Mouse (Mus musculus) cerebellum, adult 11 months (tissue): Measurements from ENCODE around the gene Casp8ap2.

ENCODE experiments used
- DNase-seq: peaks from one replicate; pipeline ENCODE4 v3.0.0; 2022

Casp8ap2 gene

DNA sequence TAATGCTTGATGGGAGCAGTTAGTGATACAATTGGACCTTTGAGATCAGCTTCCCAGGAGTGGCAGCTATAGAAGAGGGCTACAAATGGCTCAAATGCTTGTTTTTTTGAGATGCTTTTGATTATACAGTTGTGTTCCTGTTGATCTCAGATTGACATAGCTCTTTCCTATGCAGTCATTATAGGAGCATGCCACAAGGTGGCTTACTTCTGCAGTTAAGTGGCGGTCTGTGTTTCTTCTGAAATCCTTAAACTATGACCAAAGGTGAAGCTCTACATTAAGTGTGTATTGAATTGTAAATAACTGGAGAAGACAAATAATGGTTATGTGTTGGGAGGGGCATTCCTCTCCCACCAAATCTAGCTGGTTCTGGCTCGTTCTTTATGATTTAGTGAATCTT, 54.6 kb downstream of the Casp8ap2 start:
- DNase-seq, result no peak

DNA sequence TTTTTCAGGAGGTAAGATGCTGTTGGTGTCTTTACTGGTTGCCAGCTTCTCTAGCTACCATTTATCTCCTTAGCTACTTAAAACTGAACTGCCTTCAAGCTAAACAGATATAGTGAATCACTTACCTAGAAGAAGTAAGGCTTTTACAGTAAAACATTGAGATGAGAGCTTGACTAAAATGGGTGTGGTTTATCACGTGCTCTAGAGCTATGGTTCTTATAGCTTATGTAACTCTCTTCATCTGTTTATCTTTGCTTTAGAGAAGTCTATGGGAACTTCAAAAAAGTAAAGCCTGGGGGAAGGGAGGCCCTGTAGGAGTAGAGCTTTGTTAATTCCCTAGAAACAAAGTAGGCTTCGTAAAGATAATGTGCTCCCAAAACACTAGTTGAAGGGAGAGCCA, 58.8 kb downstream of the Casp8ap2 start:
- no peak for DNase-seq

DNA sequence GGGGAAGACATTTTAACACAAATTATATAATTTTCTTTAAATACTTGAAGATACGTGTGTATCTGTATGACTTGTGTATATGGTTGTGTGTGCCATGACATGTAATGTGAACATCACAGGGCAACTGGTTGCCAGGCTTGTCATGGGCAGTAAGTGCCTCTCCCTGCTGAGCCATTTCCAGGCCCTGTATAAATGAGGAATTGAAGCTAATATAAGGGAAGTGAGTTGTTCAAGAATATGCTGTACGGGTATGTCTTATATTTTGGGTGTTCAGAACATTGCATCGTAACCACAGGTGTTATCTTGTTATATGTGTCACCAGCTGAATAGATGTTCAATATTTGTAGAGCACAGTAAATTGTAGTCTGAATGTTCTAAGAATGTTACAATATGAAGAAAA, 62.2 kb downstream of the Casp8ap2 start:
- DNase-seq, result no peak

DNA sequence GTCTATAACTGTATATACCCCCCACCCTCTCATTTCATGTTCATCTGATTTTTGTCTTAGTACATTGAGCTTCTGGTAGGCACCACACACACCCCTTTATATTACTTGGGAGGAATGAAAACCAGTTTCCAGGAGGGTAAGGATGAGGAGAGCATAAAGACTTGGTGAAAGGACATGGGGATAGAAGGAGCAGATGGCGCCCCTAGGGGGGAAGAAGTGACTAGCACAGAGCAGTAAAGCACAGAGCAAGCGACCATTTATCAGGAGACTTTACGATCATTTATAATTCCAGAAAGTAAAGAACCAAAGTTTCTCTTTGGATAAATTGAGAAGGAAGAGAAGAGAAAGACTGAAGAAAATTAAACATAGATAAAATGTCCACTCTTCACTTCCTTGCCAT, 65.6 kb downstream of the Casp8ap2 start:
- no peak for DNase-seq

DNA sequence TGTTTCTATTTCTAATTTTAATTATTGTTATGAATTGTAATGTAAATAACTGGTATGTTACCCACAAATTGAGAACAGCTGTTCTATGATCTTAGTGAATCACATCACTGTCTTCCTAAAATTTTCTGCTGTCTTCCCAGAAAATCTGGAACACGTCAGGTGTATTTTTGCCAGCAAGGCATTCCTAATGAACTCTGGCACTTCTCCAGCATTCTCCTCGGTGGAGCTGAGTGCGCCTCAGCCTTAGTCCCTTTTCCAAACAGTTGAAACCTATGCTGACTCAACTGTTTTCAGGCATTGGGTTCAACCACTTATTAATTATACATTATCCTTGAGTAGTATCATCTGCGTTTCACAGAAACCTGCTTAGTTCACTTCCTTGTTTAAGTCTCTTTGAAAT, 67.2 kb downstream of the Casp8ap2 start:
- no peak for DNase-seq

DNA sequence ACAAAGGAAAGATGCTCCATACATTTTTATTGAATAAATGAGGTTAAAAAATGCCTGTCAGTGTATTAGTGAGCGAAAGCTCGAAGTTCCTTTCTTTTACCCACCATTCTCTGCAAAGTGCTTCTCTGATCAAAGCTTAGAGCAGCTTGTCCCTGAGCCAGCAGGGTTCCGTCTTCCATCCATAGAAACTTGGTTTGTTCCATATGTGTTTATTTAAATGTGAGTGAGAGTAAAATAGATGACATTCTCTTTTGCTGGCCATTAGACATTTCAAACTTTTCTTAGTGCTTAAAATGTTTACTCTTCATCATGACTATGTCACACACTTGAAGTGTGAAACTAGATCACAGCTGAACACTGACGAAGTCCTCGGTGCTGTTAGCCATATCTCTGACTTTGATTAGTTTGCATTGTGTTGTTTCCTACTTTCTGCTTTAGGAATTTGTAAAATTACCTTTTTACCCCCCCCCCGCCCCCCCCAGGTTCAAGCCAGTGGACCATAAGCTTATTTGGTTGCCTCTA, 67.9 kb downstream of the Casp8ap2 start:
- no peak for DNase-seq
